In the genomic region with DNA sequence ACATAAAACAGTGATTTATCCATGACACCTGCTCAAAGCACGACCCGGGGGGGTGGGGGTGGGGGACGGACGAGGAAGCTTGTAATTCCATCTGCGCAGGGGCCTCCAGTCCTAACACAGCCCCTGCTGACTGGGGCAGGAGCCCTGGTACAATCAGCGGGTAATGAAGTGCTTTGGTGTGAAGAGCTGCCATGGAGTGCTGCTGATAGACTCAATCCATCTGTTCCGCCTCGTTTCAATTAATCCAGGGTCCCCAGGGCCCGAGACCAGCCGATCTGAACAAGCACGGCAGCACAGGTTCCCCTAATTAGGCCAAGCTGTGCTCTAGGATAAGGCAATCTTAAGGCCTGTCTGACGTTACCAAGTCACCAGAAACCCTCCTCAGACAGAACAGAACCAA, we compare ENCODE assay signal across 10 mouse cellular contexts. TPM values are rescaled to one million over a fixed set of nuclear protein-coding genes. Genes with fewer than 3 reads are reported as not detected.
DNase-seq lines count a peak whose midpoint lies in the region; ATAC-seq and TF ChIP-seq lines count a peak whose summit lies in the region.
"Had no signal": no experiment of that assay in that cellular context is flagged by ENCODE, and none has a peak within 500 bp of the region (broad histone marks: within the 10 kb centered on the region; RNA-seq: fewer than 3 reads in every experiment).

No protein-coding gene starts in this region.

- DNase-seq in left cerebral cortex, adult 2 months (ENCODE audit: extremely low spot score in 1 of 2, low spot score in 2 of 2), result no peak
- no peak for DNase-seq in left cerebral cortex, postnatal 14 days (ENCODE audit: low spot score in 2 of 2)
- DNase-seq in layer of hippocampus, postnatal 25 days (ENCODE audit: extremely low spot score in 1 of 2, low spot score in 1 of 2), result no peak
- no peak for DNase-seq in thymus, postnatal 10 days (ENCODE audit: low spot score in 2 of 2)
- DNase-seq in lung, postnatal 36 days, result no peak
- DNase-seq: heart, adult 2 months; kidney, adult 2 months had no signal

- peaks cover 42% of the 10 kb centered on the region for H3K27me3 ChIP-seq in embryonic facial prominence, embryonic 13.5 days
- H3K27me3 ChIP-seq in hindbrain, embryonic 16.5 days (replicated peaks; ENCODE audit: control insufficient read depth, insufficient read depth, low read length), result no peaks in the 10 kb centered on the region
- peaks cover 9% of the 10 kb centered on the region; the same call in 1 of the 2 replicates for H3K27me3 ChIP-seq in neural tube, embryonic 13.5 days

- H3K36me3 ChIP-seq in embryonic facial prominence, embryonic 13.5 days, result no peaks in the 10 kb centered on the region
- no peaks in the 10 kb centered on the region for H3K36me3 ChIP-seq in hindbrain, embryonic 16.5 days (ENCODE audit: control insufficient read depth, insufficient read depth, low read length)
- H3K36me3 ChIP-seq in neural tube, embryonic 13.5 days, result no peaks in the 10 kb centered on the region

- intact Hi-C loops in left cerebral cortex, adult 2 months (cut with DNase I), result no loop called here
- intact Hi-C loops in left cerebral cortex, postnatal 14 days (cut with DNase I), result no loop called here

- no peak overlapping the region for H3K4me3 ChIP-seq in left cerebral cortex, adult 2 months
- no peak overlapping the region for H3K4me3 ChIP-seq in embryonic facial prominence, embryonic 13.5 days
- H3K4me3 ChIP-seq in hindbrain, embryonic 16.5 days (ENCODE audit: low read length), result no peak overlapping the region
- no peak overlapping the region for H3K4me3 ChIP-seq in neural tube, embryonic 13.5 days
- H3K4me3 ChIP-seq: heart, adult 2 months had no signal

- 6% methylated on average over 12 of the region's 12 CpGs for WGBS in embryonic facial prominence, embryonic 13.5 days
- 14% methylated on average over 12 of the region's 12 CpGs for WGBS in hindbrain, embryonic 16.5 days
- WGBS in neural tube, embryonic 13.5 days, result 10% methylated on average over 12 of the region's 12 CpGs

- H3K9me3 ChIP-seq in embryonic facial prominence, embryonic 13.5 days, result no peaks in the 10 kb centered on the region
- H3K9me3 ChIP-seq in hindbrain, embryonic 16.5 days (ENCODE audit: control insufficient read depth, low read length), result no peaks in the 10 kb centered on the region
- H3K9me3 ChIP-seq in neural tube, embryonic 13.5 days, result no peaks in the 10 kb centered on the region

- no peak overlapping the region for H3K4me2 ChIP-seq in embryonic facial prominence, embryonic 13.5 days
- no peak overlapping the region for H3K4me2 ChIP-seq in hindbrain, embryonic 16.5 days (ENCODE audit: low read length)
- peak overlapping the region; percentile 16; the same call in 1 of the 2 replicates for H3K4me2 ChIP-seq in neural tube, embryonic 13.5 days

- 0 out of 2 replicates have a peak overlapping the region, but pooled peaks have one; percentile 24 for H3K27ac ChIP-seq in left cerebral cortex, adult 2 months
- H3K27ac ChIP-seq in embryonic facial prominence, embryonic 13.5 days, result no peak overlapping the region
- H3K27ac ChIP-seq in hindbrain, embryonic 16.5 days (ENCODE audit: low read depth, low read length), result peak overlapping the region; percentile 32
- peak overlapping the region; percentile 70 for H3K27ac ChIP-seq in neural tube, embryonic 13.5 days (replicated peaks)
- H3K27ac ChIP-seq: heart, adult 2 months had no signal

- H3K4me1 ChIP-seq in embryonic facial prominence, embryonic 13.5 days, result peaks cover 39% of the 10 kb centered on the region
- H3K4me1 ChIP-seq in hindbrain, embryonic 16.5 days (ENCODE audit: control insufficient read depth, insufficient read depth, low read depth, low read length), result peaks cover 26% of the 10 kb centered on the region
- peaks cover 70% of the 10 kb centered on the region for H3K4me1 ChIP-seq in neural tube, embryonic 13.5 days (replicated peaks)

- no peak for TF ChIP-seq CTCF in left cerebral cortex, adult 2 months (IDR thresholded peaks at IDR 0.05)

- no peak for ATAC-seq in embryonic facial prominence, embryonic 13.5 days (ENCODE audit: insufficient number of reproducible peaks, insufficient read depth, low FRiP score, low TSS enrichment, low read depth)
- ATAC-seq in hindbrain, embryonic 16.5 days, result peak; percentile 57
- ATAC-seq in neural tube, embryonic 13.5 days (ENCODE audit: low read depth), result peak; percentile 82

- H3K9ac ChIP-seq in embryonic facial prominence, embryonic 13.5 days, result peak overlapping the region; percentile 16; the same call in 1 of the 2 replicates
- no peak overlapping the region for H3K9ac ChIP-seq in hindbrain, embryonic 16.5 days (ENCODE audit: low read depth, low read length)
- H3K9ac ChIP-seq in neural tube, embryonic 13.5 days, result peak overlapping the region; percentile 17; the same call in 1 of the 2 replicates

RNA-seq across cellular contexts. Expression of gene Ccdc88c, which starts 38.6 kb away (rescaled TPM):
- total RNA-seq in left cerebral cortex, adult 2 months (2021), result 10 to 100 TPM; 23.2 to 30.1 TPM
- total RNA-seq in left cerebral cortex, postnatal 14 days (2021), result 10 to 100 TPM; 21.6 to 22.4 TPM
- polyA plus RNA-seq in embryonic facial prominence, embryonic 13.5 days (2015; fragmentation: Nextera tagmentation; extraction: Ambion mirVana), result 4.5 and 5.5 TPM in 2 replicates
- 9.0 and 10.9 TPM in 2 replicates for polyA plus RNA-seq in hindbrain, embryonic 16.5 days (2015; fragmentation: Nextera tagmentation; extraction: Ambion mirVana)
- polyA plus RNA-seq in neural tube, embryonic 13.5 days (2015; fragmentation: Nextera tagmentation; extraction: Ambion mirVana), result 11.0 and 11.8 TPM in 2 replicates
- 10 to 100 TPM; 26.7 to 40.1 TPM for total RNA-seq in layer of hippocampus, postnatal 25 days (2021)
